Mouse (Mus musculus): ENCODE results near the gene Slc27a3. TPM values are rescaled to one million over a fixed set of nuclear protein-coding genes. Genes with fewer than 3 reads are reported as not detected.

Gene Slc27a3
- polyA plus RNA-seq, 1 experiment from 2014 or later, result 11.0 TPM

DNA sequence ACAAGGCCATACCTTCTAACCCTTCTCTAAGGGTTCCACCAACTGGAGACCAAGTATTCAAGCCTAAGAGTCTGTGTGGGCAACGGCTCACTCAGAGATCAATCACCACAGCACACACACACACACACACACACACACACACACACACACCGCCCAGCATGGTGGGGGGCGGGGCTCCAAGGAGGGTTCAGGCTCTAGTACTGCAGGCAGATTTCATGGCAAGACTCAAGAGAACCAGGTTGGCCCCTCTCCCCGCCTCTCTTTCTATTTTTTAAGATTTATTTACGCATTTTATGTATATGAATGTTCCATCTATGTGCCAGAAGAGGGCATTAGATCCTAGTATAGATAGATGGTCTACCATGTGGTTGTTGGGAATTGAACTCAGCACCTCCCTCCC, 16.9 kb downstream of the Slc27a3 start:
- DNase-seq (ENCODE audit: low spot score), result no peak
- WGBS, result 64% methylated on average over 5 of the region's 5 CpGs
- no peak overlapping the region for H3K27ac ChIP-seq (ENCODE audit: low read depth)
- ATAC-seq (replicated peaks; ENCODE audit: low FRiP score, low TSS enrichment, low read depth), result no peak
- H3K4me2 ChIP-seq (ENCODE audit: low read length), result no peak overlapping the region
- H3K27me3 ChIP-seq (replicated peaks; ENCODE audit: control insufficient read depth, insufficient read depth, low read length), result no peaks in the 10 kb centered on the region
- no peaks in the 10 kb centered on the region for H3K9me3 ChIP-seq (ENCODE audit: control insufficient read depth, low read length)
- no peak overlapping the region for H3K9ac ChIP-seq (ENCODE audit: low read length)
- H3K4me1 ChIP-seq (replicated peaks; ENCODE audit: control insufficient read depth, insufficient read depth, low read length), result no peaks in the 10 kb centered on the region
- no peaks in the 10 kb centered on the region for H3K36me3 ChIP-seq (ENCODE audit: control insufficient read depth, insufficient read depth, low read length)
- no peak overlapping the region for H3K4me3 ChIP-seq (ENCODE audit: low read depth, low read length)

DNA sequence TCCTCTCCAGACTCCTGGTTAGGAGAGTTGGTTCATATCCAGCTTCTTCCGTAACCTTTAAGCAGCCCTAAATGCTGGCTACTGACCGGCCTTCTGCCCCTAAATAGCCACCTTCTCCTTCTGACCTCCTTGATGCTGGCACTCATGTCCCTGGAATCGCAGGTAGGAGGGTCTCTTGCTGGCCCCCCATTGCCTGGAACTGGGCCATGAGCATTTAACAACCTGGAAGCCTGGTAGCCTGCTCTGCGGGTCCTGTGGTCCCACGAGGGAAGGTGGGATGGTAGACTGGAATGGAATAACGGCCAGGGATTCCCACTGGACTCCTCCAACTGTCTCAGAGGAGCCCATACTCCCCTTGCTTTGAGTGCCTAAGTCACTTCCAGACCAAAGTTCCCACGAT, 17.9 kb downstream of the Slc27a3 start:
- DNase-seq (ENCODE audit: low spot score), result no peak
- H3K36me3 ChIP-seq (ENCODE audit: control insufficient read depth, insufficient read depth, low read length), result no peaks in the 10 kb centered on the region
- H3K27ac ChIP-seq (ENCODE audit: low read depth), result no peak overlapping the region
- no peak for ATAC-seq (replicated peaks; ENCODE audit: low FRiP score, low TSS enrichment, low read depth)
- no peaks in the 10 kb centered on the region for H3K9me3 ChIP-seq (ENCODE audit: control insufficient read depth, low read length)
- no peaks in the 10 kb centered on the region for H3K4me1 ChIP-seq (replicated peaks; ENCODE audit: control insufficient read depth, insufficient read depth, low read length)
- 76% methylated on average over 7 of the region's 7 CpGs for WGBS
- H3K4me2 ChIP-seq (ENCODE audit: low read length), result no peak overlapping the region
- H3K9ac ChIP-seq (ENCODE audit: low read length), result no peak overlapping the region
- no peak overlapping the region for H3K4me3 ChIP-seq (ENCODE audit: low read depth, low read length)
- H3K27me3 ChIP-seq (replicated peaks; ENCODE audit: control insufficient read depth, insufficient read depth, low read length), result no peaks in the 10 kb centered on the region

DNA sequence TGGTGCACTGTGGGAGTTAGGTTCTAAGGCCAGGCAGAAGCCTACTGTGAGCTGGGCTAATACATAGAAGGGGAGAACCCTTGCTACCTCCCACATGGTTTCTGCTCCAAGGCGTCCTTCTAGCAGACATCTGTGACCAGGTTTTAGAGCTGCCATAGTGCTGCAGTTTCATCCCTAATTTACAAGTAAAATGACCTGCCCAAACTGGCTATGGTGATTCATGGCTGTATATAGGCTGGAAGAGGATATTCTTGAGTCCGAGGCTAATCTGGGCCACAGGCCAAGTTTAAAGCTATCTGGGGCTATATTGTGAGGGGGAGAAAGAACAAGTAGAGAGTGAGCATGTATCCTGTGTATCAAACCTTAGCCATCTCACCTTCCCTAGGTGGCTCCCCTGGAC, 20.7 kb downstream of the Slc27a3 start:
- ATAC-seq (replicated peaks; ENCODE audit: low FRiP score, low TSS enrichment, low read depth), result no peak
- no peak for DNase-seq (ENCODE audit: low spot score)
- Histone ChIP-seq H3K27me3 (replicated peaks; ENCODE audit: control insufficient read depth, insufficient read depth, low read length) (no peaks in the 10 kb centered on the region), H3K9me3 (ENCODE audit: control insufficient read depth, low read length) (no peaks in the 10 kb centered on the region), H3K27ac (ENCODE audit: low read depth) (no peak overlapping the region), H3K4me2 (ENCODE audit: low read length) (no peak overlapping the region), H3K4me1 (replicated peaks; ENCODE audit: control insufficient read depth, insufficient read depth, low read length) (no peaks in the 10 kb centered on the region), H3K4me3 (ENCODE audit: low read depth, low read length) (no peak overlapping the region), H3K9ac (ENCODE audit: low read length) (no peak overlapping the region), H3K36me3 (ENCODE audit: control insufficient read depth, insufficient read depth, low read length) (no peaks in the 10 kb centered on the region)
- 34% methylated on average over 2 of the region's 2 CpGs for WGBS

GRCm38 (mm10) chr3:90367001-90367632, 22.6 kb downstream of the Slc27a3 start:
- DNase-seq (ENCODE audit: low spot score), result no peak
- H3K4me1 ChIP-seq (replicated peaks; ENCODE audit: control insufficient read depth, insufficient read depth, low read length), result no peaks in the 10 kb centered on the region
- no peak overlapping the region for H3K27ac ChIP-seq (ENCODE audit: low read depth)

GRCm38 (mm10) chr3:90362346-90362745, 27.4 kb downstream of the Slc27a3 start:
- no peak for DNase-seq (ENCODE audit: low spot score)
- no peak overlapping the region for H3K27ac ChIP-seq (ENCODE audit: low read depth)

More at GRCm38 (mm10) chr3:90367001-90367632, 22.6 kb downstream of the Slc27a3 start:
- Histone ChIP-seq H3K9ac (ENCODE audit: low read length) (no peak overlapping the region), H3K27me3 (replicated peaks; ENCODE audit: control insufficient read depth, insufficient read depth, low read length) (no peaks in the 10 kb centered on the region), H3K4me2 (ENCODE audit: low read length) (no peak overlapping the region), H3K9me3 (ENCODE audit: control insufficient read depth, low read length) (no peaks in the 10 kb centered on the region), H3K36me3 (ENCODE audit: control insufficient read depth, insufficient read depth, low read length) (peaks cover 3% of the 10 kb centered on the region; the same call in 1 of the 2 replicates), H3K4me3 (ENCODE audit: low read depth, low read length) (no peak overlapping the region)
- 82% methylated on average over 5 of the region's 5 CpGs for WGBS
- no peak; the same call in 1 of the 2 replicates for ATAC-seq (replicated peaks; ENCODE audit: low FRiP score, low TSS enrichment, low read depth)

DNA sequence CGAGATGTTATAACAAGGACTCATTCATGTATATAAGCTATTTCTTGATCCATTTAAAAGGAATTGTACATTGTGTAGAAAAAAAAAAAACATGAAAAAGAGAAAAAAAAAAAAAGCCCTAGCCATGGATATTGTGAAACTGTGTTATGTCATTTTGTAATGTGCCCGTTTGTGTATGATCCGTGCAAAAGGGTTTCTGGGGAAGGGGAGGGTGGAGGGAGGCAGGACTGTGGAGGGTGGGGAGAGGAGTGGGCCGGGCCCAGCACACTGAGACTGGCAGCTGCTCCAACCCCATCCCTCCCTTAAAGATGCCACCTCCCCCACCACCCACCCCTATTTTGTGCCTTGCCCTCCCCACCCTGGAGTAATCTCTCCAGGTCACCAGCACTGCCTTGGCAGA, 28.3 kb downstream of the Slc27a3 start:
- H3K4me3 ChIP-seq (ENCODE audit: low read depth, low read length), result no peak overlapping the region
- H3K36me3 ChIP-seq (ENCODE audit: control insufficient read depth, insufficient read depth, low read length), result peaks cover 42% of the 10 kb centered on the region
- no peaks in the 10 kb centered on the region for H3K27me3 ChIP-seq (replicated peaks; ENCODE audit: control insufficient read depth, insufficient read depth, low read length)
- no peak for DNase-seq (ENCODE audit: low spot score)
- no peak for ATAC-seq (replicated peaks; ENCODE audit: low FRiP score, low TSS enrichment, low read depth)
- no peaks in the 10 kb centered on the region for H3K4me1 ChIP-seq (replicated peaks; ENCODE audit: control insufficient read depth, insufficient read depth, low read length)
- H3K4me2 ChIP-seq (ENCODE audit: low read length), result no peak overlapping the region
- no peaks in the 10 kb centered on the region for H3K9me3 ChIP-seq (ENCODE audit: control insufficient read depth, low read length)
- H3K27ac ChIP-seq (ENCODE audit: low read depth), result no peak overlapping the region
- H3K9ac ChIP-seq (ENCODE audit: low read length), result no peak overlapping the region
- 79% methylated on average over 4 of the region's 4 CpGs for whole genome bisulfite sequencing

More at GRCm38 (mm10) chr3:90362346-90362745, 27.4 kb downstream of the Slc27a3 start:
- H3K9me3 ChIP-seq (ENCODE audit: control insufficient read depth, low read length), result no peaks in the 10 kb centered on the region
- H3K9ac ChIP-seq (ENCODE audit: low read length), result no peak overlapping the region
- H3K4me2 ChIP-seq (ENCODE audit: low read length), result no peak overlapping the region
- WGBS, result 81% methylated on average over 2 of the region's 2 CpGs
- H3K27me3 ChIP-seq (replicated peaks; ENCODE audit: control insufficient read depth, insufficient read depth, low read length), result no peaks in the 10 kb centered on the region
- no peak for ATAC-seq (replicated peaks; ENCODE audit: low FRiP score, low TSS enrichment, low read depth)
- peaks cover 34% of the 10 kb centered on the region for H3K36me3 ChIP-seq (ENCODE audit: control insufficient read depth, insufficient read depth, low read length)
- H3K4me3 ChIP-seq (ENCODE audit: low read depth, low read length), result no peak overlapping the region
- no peaks in the 10 kb centered on the region for H3K4me1 ChIP-seq (replicated peaks; ENCODE audit: control insufficient read depth, insufficient read depth, low read length)

GRCm38 (mm10) chr3:90359230-90359629, 30.5 kb downstream of the Slc27a3 start:
- no peak for DNase-seq (ENCODE audit: low spot score)
- peaks cover 65% of the 10 kb centered on the region for H3K36me3 ChIP-seq (ENCODE audit: control insufficient read depth, insufficient read depth, low read length)

DNA sequence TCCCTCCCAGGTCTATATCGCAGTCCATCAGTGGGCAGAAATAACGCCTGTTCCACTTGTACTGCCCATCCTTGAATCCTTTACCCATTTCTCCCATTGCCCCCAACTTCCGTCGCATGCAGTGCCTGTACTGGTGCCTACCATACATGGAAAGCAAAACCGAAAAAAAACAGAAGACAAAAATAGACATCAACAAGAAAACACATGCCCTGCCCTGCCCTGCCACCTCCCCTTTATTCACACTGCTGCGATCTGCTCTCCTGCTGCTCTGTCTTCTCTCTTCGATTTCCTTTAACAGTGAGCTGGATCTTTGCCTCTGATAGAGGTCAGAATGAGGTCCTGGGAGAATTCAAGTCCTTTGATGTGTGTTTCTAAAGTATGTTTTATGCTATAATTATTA, 31.8 kb downstream of the Slc27a3 start:
- no peak overlapping the region for H3K9ac ChIP-seq (ENCODE audit: low read length)
- ATAC-seq (replicated peaks; ENCODE audit: low FRiP score, low TSS enrichment, low read depth), result no peak
- no peak for DNase-seq (ENCODE audit: low spot score)
- no peaks in the 10 kb centered on the region for H3K27me3 ChIP-seq (replicated peaks; ENCODE audit: control insufficient read depth, insufficient read depth, low read length)
- H3K9me3 ChIP-seq (ENCODE audit: control insufficient read depth, low read length), result no peaks in the 10 kb centered on the region
- no peak overlapping the region for H3K4me2 ChIP-seq (ENCODE audit: low read length)
- H3K36me3 ChIP-seq (ENCODE audit: control insufficient read depth, insufficient read depth, low read length), result peaks cover 78% of the 10 kb centered on the region
- H3K4me3 ChIP-seq (ENCODE audit: low read depth, low read length), result no peak overlapping the region
- H3K27ac ChIP-seq (ENCODE audit: low read depth), result no peak overlapping the region
- WGBS, result 92% methylated on average over 7 of the region's 7 CpGs
- no peaks in the 10 kb centered on the region for H3K4me1 ChIP-seq (replicated peaks; ENCODE audit: control insufficient read depth, insufficient read depth, low read length)

More at GRCm38 (mm10) chr3:90359230-90359629, 30.5 kb downstream of the Slc27a3 start:
- WGBS, result 92% methylated on average over 1 of the region's 1 CpGs
- no peak overlapping the region for H3K9ac ChIP-seq (ENCODE audit: low read length)
- ATAC-seq (replicated peaks; ENCODE audit: low FRiP score, low TSS enrichment, low read depth), result no peak
- no peaks in the 10 kb centered on the region for H3K27me3 ChIP-seq (replicated peaks; ENCODE audit: control insufficient read depth, insufficient read depth, low read length)
- no peaks in the 10 kb centered on the region for H3K9me3 ChIP-seq (ENCODE audit: control insufficient read depth, low read length)
- H3K4me3 ChIP-seq (ENCODE audit: low read depth, low read length), result no peak overlapping the region
- H3K27ac ChIP-seq (ENCODE audit: low read depth), result no peak overlapping the region
- no peaks in the 10 kb centered on the region for H3K4me1 ChIP-seq (replicated peaks; ENCODE audit: control insufficient read depth, insufficient read depth, low read length)
- H3K4me2 ChIP-seq (ENCODE audit: low read length), result no peak overlapping the region

- Histone ChIP-seq H3K4me2 (ENCODE audit: low read length) (no peak overlapping the region), H3K4me1 (replicated peaks; ENCODE audit: control insufficient read depth, insufficient read depth, low read length) (no peaks in the 10 kb centered on the region), H3K4me3 (ENCODE audit: low read depth, low read length) (no peak overlapping the region), H3K27me3 (replicated peaks; ENCODE audit: control insufficient read depth, insufficient read depth, low read length) (no peaks in the 10 kb centered on the region), H3K9ac (ENCODE audit: low read length) (no peak overlapping the region), H3K9me3 (ENCODE audit: control insufficient read depth, low read length) (no peaks in the 10 kb centered on the region), H3K36me3 (ENCODE audit: control insufficient read depth, insufficient read depth, low read length) (peaks cover 69% of the 10 kb centered on the region), H3K27ac (ENCODE audit: low read depth) (no peak overlapping the region)
- WGBS, result 95% methylated on average over 4 of the region's 4 CpGs
- DNase-seq (ENCODE audit: low spot score), result no peak
- no peak for ATAC-seq (replicated peaks; ENCODE audit: low FRiP score, low TSS enrichment, low read depth)
Observed at GRCm38 (mm10) chr3:90347847-90348246, 41.9 kb downstream of the Slc27a3 start.

All from intestine, embryonic 14.5 days (tissue).